Mouse (Mus musculus) heart, embryonic 12.5 days (tissue): ENCODE data around the gene Polr3e. TPM values are rescaled to one million over a fixed set of nuclear protein-coding genes. Genes with fewer than 3 reads are reported as not detected.
"Not testable (repeated sequence)": the region's sequence is repeated elsewhere in the genome, so short reads cannot be mapped to it uniquely, and the experiment has no call there.

Experiments used
- ATAC-seq: fragments of 200-750 bp; cut with Nextera tagmentation; 2 replicates; pipeline ENCODE4 v1.8.0; 2017; ENCODE audit warnings: moderate TSS enrichment, moderate library complexity; ENCODE audit not compliant: insufficient number of reproducible peaks, low FRiP score
- H3K27ac ChIP-seq: fragments of 300-500 bp; sonication (generic); 2 replicates; pipeline ENCODE4 v1.5.1; 2016; ENCODE audit warnings: mild to moderate bottlenecking, moderate library complexity; ENCODE audit not compliant: poor library complexity, severe bottlenecking
- H3K27me3 ChIP-seq: fragments of 300-500 bp; sonication (generic); replicated peaks from 2 replicates; pipeline ENCODE4 v1.6.1; 2016; ENCODE audit warnings: mild to moderate bottlenecking, moderate library complexity
- H3K36me3 ChIP-seq: fragments of 300-500 bp; sonication (generic); 2 replicates; pipeline ENCODE4 v1.6.1; 2016; ENCODE audit warnings: mild to moderate bottlenecking, moderate library complexity
- H3K4me1 ChIP-seq: fragments of 300-500 bp; sonication (generic); replicated peaks from 2 replicates; pipeline ENCODE4 v1.6.1; 2016; ENCODE audit warnings: mild to moderate bottlenecking
- H3K4me2 ChIP-seq: fragments of 300-500 bp; sonication (generic); 2 replicates; pipeline ENCODE4 v1.6.1; 2016; ENCODE audit warnings: mild to moderate bottlenecking, moderate library complexity
- H3K4me3 ChIP-seq: fragments of 300-500 bp; sonication (generic); 2 replicates; pipeline ENCODE4 v1.5.1; 2016; ENCODE audit warnings: mild to moderate bottlenecking
- H3K9ac ChIP-seq: fragments of 300-500 bp; sonication (generic); 2 replicates; pipeline ENCODE4 v1.6.1; 2016; ENCODE audit warnings: mild to moderate bottlenecking, moderate library complexity
- H3K9me3 ChIP-seq: fragments of 300-500 bp; sonication (generic); replicated peaks from 2 replicates; pipeline ENCODE4 v1.6.1; 2016; ENCODE audit warnings: mild to moderate bottlenecking, moderate library complexity
- WGBS: fragments of 180-500 bp; shearing (Covaris S2); methylation state at CpG from one replicate; pipeline ENCODE4 v1.1.7; 2016; 5-methylcytosine and 5-hydroxymethylcytosine counted together
- polyA plus RNA-seq: library from polyadenylated mRNA; unstranded; fragments of >200 nt; fragmentation: Nextera tagmentation; extraction: Ambion mirVana; gene quantifications from 2 replicates; pipeline ENCODE4 v1.2.1, GENCODE M21; 2016

Gene Polr3e
- polyA plus RNA-seq, 1 experiment from 2014 or later = 24.4 TPM

DNA sequence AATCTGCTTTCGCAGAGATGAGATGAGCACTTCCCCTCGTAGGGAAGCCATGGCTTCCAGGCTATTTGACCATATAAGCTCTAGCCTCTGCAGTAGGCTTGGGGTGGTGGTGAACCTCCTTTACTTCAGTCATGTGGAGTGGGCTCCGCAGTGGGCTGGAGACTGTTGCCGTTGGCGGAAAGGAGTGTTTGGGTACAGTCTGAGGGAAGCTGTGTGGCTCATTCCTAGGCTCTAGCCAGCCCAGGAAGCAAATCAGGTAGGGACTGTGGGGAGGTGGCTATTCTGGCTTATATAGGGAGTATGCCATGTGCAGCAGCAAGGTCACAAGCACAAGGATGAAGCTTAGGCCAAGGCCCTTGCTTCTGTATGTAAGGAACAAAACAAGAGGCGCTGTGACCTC lies 23.7 kb downstream of the Polr3e start:
- Histone ChIP-seq H3K27me3 (no peaks in the 10 kb centered on the region), H3K36me3 (peaks cover 90% of the 10 kb centered on the region), H3K4me1 (no peaks in the 10 kb centered on the region), H3K4me2 (no peak overlapping the region), H3K9ac (no peak overlapping the region), H3K4me3 (no peak overlapping the region), H3K9me3 (no peaks in the 10 kb centered on the region), H3K27ac (no peak overlapping the region)
- 86% methylated on average over 6 of the region's 6 CpGs for WGBS
- ATAC-seq = no peak

- Histone ChIP-seq H3K9me3 (no peaks in the 10 kb centered on the region), H3K4me2 (no peak overlapping the region), H3K27me3 (no peaks in the 10 kb centered on the region), H3K27ac (no peak overlapping the region), H3K36me3 (peaks cover 83% of the 10 kb centered on the region), H3K4me1 (no peaks in the 10 kb centered on the region), H3K9ac (no peak overlapping the region), H3K4me3 (no peak overlapping the region)
- no peak for ATAC-seq
- 77% methylated on average over 1 of the region's 1 CpGs for WGBS
Observed at GRCm38 (mm10) chr7:120942506-120942905, 25.0 kb downstream of the Polr3e start.

DNA sequence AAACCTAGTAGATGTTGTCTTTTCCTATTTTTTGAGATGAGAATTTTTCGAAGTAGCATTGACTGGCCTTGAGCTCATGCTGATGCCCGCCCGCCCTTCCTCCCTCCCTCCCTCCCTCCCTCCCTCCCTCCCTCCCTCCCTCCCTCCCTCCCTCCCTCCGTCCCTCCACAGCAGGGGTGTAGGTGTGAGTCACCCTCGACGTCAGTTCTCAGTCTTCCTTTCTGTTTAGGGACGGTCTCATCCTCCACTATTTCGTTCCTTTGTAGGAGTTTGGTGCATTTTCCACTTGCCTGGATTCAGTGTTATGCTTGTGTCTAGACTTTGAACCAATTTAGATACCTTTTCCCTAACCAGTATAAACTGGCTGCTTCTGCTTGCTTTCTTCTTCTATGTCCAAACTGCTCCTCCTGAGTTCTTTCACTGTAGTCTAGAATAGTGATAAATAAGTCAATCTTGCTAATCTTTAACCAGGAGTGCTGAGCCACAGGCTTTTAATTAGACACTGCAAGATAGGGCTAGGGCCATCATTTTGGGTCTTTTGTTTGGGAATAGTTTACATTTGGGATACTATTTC lies 26.5 kb downstream of the Polr3e start:
- Histone ChIP-seq H3K36me3 (peaks cover 79% of the 10 kb centered on the region), H3K4me1 (no peaks in the 10 kb centered on the region)

GRCm38 (mm10) chr7:120953591-120953990 lies 36.0 kb downstream of the Polr3e start:
- not testable (repeated sequence) for H3K27ac ChIP-seq, H3K4me1 ChIP-seq, H3K4me3 ChIP-seq, ATAC-seq, H3K27me3 ChIP-seq, H3K9ac ChIP-seq, H3K9me3 ChIP-seq, H3K4me2 ChIP-seq
- 87% methylated on average over 7 of the region's 7 CpGs for WGBS
- peaks cover 49% of the 10 kb centered on the region for H3K36me3 ChIP-seq

More for the DNA sequence above, 26.5 kb downstream of the Polr3e start:
- H3K4me3 ChIP-seq = no peak overlapping the region
- no peaks in the 10 kb centered on the region for H3K9me3 ChIP-seq
- no peak for ATAC-seq
- H3K27me3 ChIP-seq = no peaks in the 10 kb centered on the region
- H3K9ac ChIP-seq = no peak overlapping the region
- 68% methylated on average over 7 of the region's 8 CpGs for whole genome bisulfite sequencing
- H3K27ac ChIP-seq = no peak overlapping the region
- no peak overlapping the region for H3K4me2 ChIP-seq

GRCm38 (mm10) chr7:120960116-120960515 lies 42.6 kb downstream of the Polr3e start:
- H3K4me3 ChIP-seq = no peak overlapping the region
- no peak overlapping the region for H3K9ac ChIP-seq
- 0 out of 2 replicates have a peak, but pooled peaks cover 4% of the 10 kb centered on the region for H3K4me1 ChIP-seq
- no peak overlapping the region for H3K4me2 ChIP-seq
- peaks cover 52% of the 10 kb centered on the region for H3K36me3 ChIP-seq
- 87% methylated on average over 2 of the region's 2 CpGs for WGBS
- no peaks in the 10 kb centered on the region for H3K27me3 ChIP-seq
- H3K9me3 ChIP-seq = no peaks in the 10 kb centered on the region
- H3K27ac ChIP-seq = no peak overlapping the region
- ATAC-seq = no peak

GRCm38 (mm10) chr7:120960601-120961000 lies 43.1 kb downstream of the Polr3e start:
- peaks cover 49% of the 10 kb centered on the region for H3K36me3 ChIP-seq
- WGBS = 89% methylated on average over 6 of the region's 6 CpGs
- no peak overlapping the region for H3K4me2 ChIP-seq
- no peak overlapping the region for H3K27ac ChIP-seq
- H3K4me3 ChIP-seq = no peak overlapping the region
- no peak for ATAC-seq
- H3K4me1 ChIP-seq = 0 out of 2 replicates have a peak, but pooled peaks cover 4% of the 10 kb centered on the region
- H3K9ac ChIP-seq = no peak overlapping the region
- no peaks in the 10 kb centered on the region for H3K9me3 ChIP-seq
- H3K27me3 ChIP-seq = no peaks in the 10 kb centered on the region

DNA sequence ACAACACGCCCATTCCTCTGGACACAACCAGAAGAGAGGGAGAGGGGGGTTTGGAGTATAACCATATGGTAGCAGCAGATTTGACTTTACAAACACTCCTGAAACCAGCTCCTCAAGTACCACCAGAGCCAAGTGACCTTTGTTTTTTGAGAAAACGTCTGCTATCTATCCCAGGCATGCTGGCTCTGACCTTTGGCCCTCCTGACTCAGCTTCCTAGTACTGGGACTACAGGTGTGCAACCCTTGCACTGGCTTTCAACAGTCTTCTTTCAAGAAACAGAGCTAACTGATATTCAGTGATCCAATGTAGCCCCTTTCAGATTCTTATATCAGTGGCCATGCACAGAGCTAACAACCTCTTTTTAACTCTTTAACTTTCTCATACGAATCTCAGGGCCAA lies 44.3 kb downstream of the Polr3e start:
- no peak for ATAC-seq
- no peaks in the 10 kb centered on the region for H3K27me3 ChIP-seq
- no peaks in the 10 kb centered on the region for H3K9me3 ChIP-seq
- H3K4me3 ChIP-seq = no peak overlapping the region
- no peak overlapping the region for H3K27ac ChIP-seq
- WGBS = 62% methylated on average over 3 of the region's 3 CpGs
- no peak overlapping the region for H3K9ac ChIP-seq
- peaks cover 39% of the 10 kb centered on the region for H3K36me3 ChIP-seq
- H3K4me2 ChIP-seq = no peak overlapping the region
- H3K4me1 ChIP-seq = 0 out of 2 replicates have a peak, but pooled peaks cover 4% of the 10 kb centered on the region

GRCm38 (mm10) chr7:120963126-120963525 lies 45.6 kb downstream of the Polr3e start:
- H3K27ac ChIP-seq = no peak overlapping the region
- no peak for ATAC-seq
- 79% methylated on average over 5 of the region's 5 CpGs for WGBS
- no peak overlapping the region for H3K4me2 ChIP-seq
- H3K27me3 ChIP-seq = no peaks in the 10 kb centered on the region
- no peak overlapping the region for H3K4me3 ChIP-seq
- peaks cover 38% of the 10 kb centered on the region for H3K36me3 ChIP-seq
- H3K9me3 ChIP-seq = no peaks in the 10 kb centered on the region
- no peak overlapping the region for H3K9ac ChIP-seq
- 0 out of 2 replicates have a peak, but pooled peaks cover 4% of the 10 kb centered on the region for H3K4me1 ChIP-seq

DNA sequence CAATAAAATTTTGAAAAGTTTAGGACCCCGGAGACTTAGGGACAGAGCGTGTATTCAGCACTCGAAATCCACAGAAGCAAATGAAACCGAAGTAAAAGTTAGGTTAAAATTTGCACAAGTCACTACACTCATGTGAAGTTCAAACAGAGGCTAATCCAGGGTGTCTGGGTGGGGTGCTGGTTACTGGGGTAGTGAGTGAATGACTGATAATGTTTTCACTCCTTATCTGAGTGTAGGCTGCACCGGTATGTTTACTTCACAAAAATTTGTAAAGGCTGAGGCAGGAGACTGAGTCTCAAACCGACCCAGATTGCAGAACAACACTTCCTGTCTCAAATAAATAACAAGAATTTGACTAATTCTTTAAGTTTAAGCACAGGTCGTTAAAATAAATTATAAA lies 51.7 kb downstream of the Polr3e start:
- Histone ChIP-seq H3K36me3 (peaks cover 18% of the 10 kb centered on the region), H3K4me2 (no peak overlapping the region)

DNA sequence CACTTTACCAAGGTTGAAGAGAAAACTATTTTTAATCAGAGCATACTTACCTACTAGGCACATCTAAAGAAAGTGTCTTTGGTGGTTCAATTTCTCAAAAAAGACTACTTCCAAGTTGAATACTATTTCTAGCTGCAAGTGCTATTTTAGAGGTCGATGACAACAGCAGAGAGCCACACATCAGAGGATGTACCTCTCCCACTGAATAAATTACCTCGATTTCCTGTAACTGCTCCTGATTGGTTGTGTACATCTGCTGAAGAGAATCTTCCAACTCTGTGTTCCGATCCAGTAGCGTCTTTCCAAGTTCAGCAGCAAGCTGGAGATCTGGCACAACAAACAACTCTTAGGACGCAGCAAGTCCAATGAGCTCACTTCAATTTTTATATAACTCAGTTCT lies 52.6 kb downstream of the Polr3e start:
- Histone ChIP-seq H3K4me2 (no peak overlapping the region), H3K36me3 (peaks cover 18% of the 10 kb centered on the region), H3K27ac (no peak overlapping the region), H3K4me1 (peaks cover 23% of the 10 kb centered on the region), H3K9ac (no peak overlapping the region), H3K27me3 (no peaks in the 10 kb centered on the region), H3K4me3 (no peak overlapping the region), H3K9me3 (no peaks in the 10 kb centered on the region)
- 71% methylated on average over 5 of the region's 5 CpGs for WGBS
- no peak for ATAC-seq

More for the DNA sequence above, 51.7 kb downstream of the Polr3e start:
- ATAC-seq = peak; percentile 88
- H3K4me3 ChIP-seq = no peak overlapping the region
- no peak overlapping the region for H3K27ac ChIP-seq
- H3K27me3 ChIP-seq = no peaks in the 10 kb centered on the region
- H3K9me3 ChIP-seq = no peaks in the 10 kb centered on the region
- peaks cover 17% of the 10 kb centered on the region for H3K4me1 ChIP-seq
- no peak overlapping the region for H3K9ac ChIP-seq
- WGBS = 68% methylated on average over 7 of the region's 7 CpGs

DNA sequence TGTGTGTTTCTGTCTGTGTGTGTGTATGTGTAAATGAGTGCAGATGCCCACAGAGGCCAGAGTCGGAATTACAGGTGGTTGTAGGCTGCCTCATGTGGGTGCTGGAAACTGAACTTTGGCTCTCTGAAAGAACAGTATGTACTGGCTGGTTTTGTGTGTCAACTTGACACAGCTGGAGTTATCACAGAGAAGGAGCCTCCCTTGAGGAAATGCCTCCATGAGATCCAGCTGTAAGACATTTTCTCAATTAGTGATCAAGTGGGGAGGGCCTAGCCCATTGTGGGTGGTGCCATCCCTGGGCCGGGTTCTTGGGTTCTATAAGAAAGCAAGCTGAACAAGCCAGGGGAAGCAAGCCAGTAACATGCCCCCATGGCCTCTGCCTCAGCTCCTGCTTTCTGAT lies 54.9 kb downstream of the Polr3e start:
- not testable (repeated sequence) for H3K9me3 ChIP-seq, H3K9ac ChIP-seq, ATAC-seq, H3K4me3 ChIP-seq, H3K27me3 ChIP-seq, H3K4me2 ChIP-seq, H3K27ac ChIP-seq
- 86% methylated on average over 2 of the region's 2 CpGs for WGBS
- Histone ChIP-seq H3K4me1 (peaks cover 37% of the 10 kb centered on the region), H3K36me3 (peaks cover 13% of the 10 kb centered on the region)

DNA sequence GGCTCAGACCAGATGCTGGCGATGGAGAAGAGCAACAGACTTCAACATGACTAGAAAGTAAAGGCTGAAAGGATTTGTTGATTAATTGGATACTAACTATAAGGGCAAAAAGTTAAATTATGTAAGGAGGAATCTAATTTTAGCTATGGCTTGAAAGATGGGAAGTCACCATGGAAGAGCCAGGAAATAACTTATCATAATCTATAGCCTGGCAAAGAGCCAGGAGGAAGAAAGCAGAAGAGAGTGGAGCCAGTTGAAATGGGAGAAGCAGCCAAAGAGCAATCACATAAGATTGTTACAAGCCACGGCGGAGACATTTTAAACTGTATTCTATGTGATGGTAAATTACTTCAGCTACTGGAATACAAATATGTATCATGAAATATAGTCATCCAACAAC lies 56.5 kb downstream of the Polr3e start:
- Histone ChIP-seq H3K27me3 (no peaks in the 10 kb centered on the region), H3K9me3 (no peaks in the 10 kb centered on the region), H3K4me1 (peaks cover 42% of the 10 kb centered on the region), H3K27ac (no peak overlapping the region), H3K36me3 (peaks cover 4% of the 10 kb centered on the region; the same call in 1 of the 2 replicates), H3K9ac (no peak overlapping the region), H3K4me3 (no peak overlapping the region), H3K4me2 (no peak overlapping the region)
- WGBS = 76% methylated on average over 3 of the region's 3 CpGs
- ATAC-seq = no peak
